Mouse (Mus musculus) hindbrain, embryonic 10.5 days (tissue): Measurements from ENCODE around the gene Rps18. TPM values are rescaled to one million over a fixed set of nuclear protein-coding genes. Genes with fewer than 3 reads are reported as not detected.
"Not testable (repeated sequence)": the region's sequence is repeated elsewhere in the genome, so short reads cannot be mapped to it uniquely, and the experiment has no call there.

ENCODE experiments used
- DNase-seq: peaks from one replicate; pipeline ENCODE4 v3.0.0-alpha.2; 2017; ENCODE audit warnings: low spot score
- H3K27ac ChIP-seq: fragments of 300-500 bp; sonication (generic); 2 replicates; pipeline ENCODE4 v1.5.1; 2016; ENCODE audit warnings: mild to moderate bottlenecking, moderate library complexity
- H3K27me3 ChIP-seq: fragments of 300-500 bp; sonication (generic); 2 replicates; pipeline ENCODE4 v1.6.1; 2016; ENCODE audit warnings: mild to moderate bottlenecking; ENCODE audit not compliant: poor library complexity, insufficient read depth, severe bottlenecking
- H3K36me3 ChIP-seq: fragments of 300-500 bp; sonication (generic); 2 replicates; pipeline ENCODE4 v1.6.1; 2016; ENCODE audit warnings: mild to moderate bottlenecking, moderate library complexity
- H3K4me1 ChIP-seq: fragments of 300-500 bp; sonication (generic); replicated peaks from 2 replicates; pipeline ENCODE4 v1.6.1; 2016; ENCODE audit warnings: mild to moderate bottlenecking
- H3K4me3 ChIP-seq: fragments of 300-500 bp; sonication (generic); 2 replicates; pipeline ENCODE4 v1.5.1; 2016; ENCODE audit warnings: mild to moderate bottlenecking, moderate library complexity
- H3K9me3 ChIP-seq: fragments of 300-500 bp; sonication (generic); 2 replicates; pipeline ENCODE4 v1.6.1; 2016; ENCODE audit warnings: mild to moderate bottlenecking, moderate library complexity
- WGBS: fragments of 180-500 bp; shearing (Covaris S2); methylation state at CpG from one replicate; pipeline ENCODE4 v1.1.7; 2016; 5-methylcytosine and 5-hydroxymethylcytosine counted together
- polyA plus RNA-seq: library from polyadenylated mRNA; unstranded; fragments of >200 nt; fragmentation: Nextera tagmentation; extraction: Ambion mirVana; gene quantifications from 2 replicates; pipeline ENCODE4 v1.2.1, GENCODE M21; 2016

The Rps18 gene
- 1,286 and 1,579 TPM in 2 replicates for polyA plus RNA-seq

- Histone ChIP-seq H3K9me3 (no peaks in the 10 kb centered on the region), H3K27me3 (no peaks in the 10 kb centered on the region), H3K27ac (peak within 1 kb of the TSS; percentile 97), H3K4me1 (peaks cover 50% of the 10 kb centered on the region), H3K4me3 (peak within 1 kb of the TSS; percentile 96), H3K36me3 (peaks cover 68% of the 10 kb centered on the region)
- WGBS: under 1% methylated on average over 50 of the region's 50 CpGs
- peak; percentile 95 for DNase-seq
Observed at GRCm38 (mm10) chr17:33955555-33956214, at the start of gene Rps18, which contains the start of gene Vps52. TSS of gene Rps18 (minus strand) at chr17:33956001. TSS of gene Vps52 (plus strand) at chr17:33955812.

DNA sequence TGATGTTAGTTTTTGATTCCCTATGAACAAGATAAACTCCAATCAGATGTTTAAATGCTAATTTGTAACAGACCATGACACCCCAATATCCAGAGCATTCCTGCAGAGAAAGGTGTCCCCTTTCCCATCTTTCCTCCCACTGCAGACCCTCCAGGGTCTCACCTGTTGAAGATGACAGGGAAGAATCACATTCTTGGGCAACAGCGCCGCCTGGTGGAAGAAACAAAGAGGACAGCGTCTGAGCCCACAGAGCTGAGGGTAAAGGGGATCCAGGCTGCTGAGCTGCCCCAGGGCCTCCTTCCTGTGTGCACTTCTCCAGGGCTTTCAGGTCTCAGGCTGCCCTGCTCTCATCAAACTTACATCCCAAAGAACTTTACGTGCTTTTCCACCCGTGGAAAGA is 47.6 kb upstream of the Rps18 start:
- WGBS: 6% methylated on average over 5 of the region's 5 CpGs

DNA sequence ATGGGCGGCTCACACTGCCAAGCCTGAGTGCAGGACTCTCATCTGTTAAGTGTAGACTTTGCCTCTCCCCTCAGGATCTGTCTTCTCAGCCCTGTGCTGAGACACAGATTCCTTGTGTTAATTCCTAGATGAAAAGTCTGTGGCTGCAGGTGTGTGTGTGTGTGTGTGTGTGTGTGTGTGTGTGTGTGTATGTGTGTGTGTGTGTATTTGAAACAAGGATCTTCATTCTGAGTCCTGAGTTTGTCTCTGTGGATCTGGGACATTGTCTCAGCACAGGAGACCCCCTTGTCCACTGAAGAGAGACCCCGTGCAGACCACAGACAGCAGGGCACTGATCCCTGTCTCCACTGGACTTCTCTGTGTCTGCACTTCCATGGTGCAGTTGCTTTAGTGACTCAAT is 45.0 kb upstream of the Rps18 start:
- 70% methylated on average over 2 of the region's 2 CpGs for whole genome bisulfite sequencing
- not testable (repeated sequence) for H3K36me3 ChIP-seq, DNase-seq, H3K27ac ChIP-seq, H3K9me3 ChIP-seq
- Histone ChIP-seq H3K4me1 (peaks cover 19% of the 10 kb centered on the region), H3K27me3 (peaks cover 60% of the 10 kb centered on the region), H3K4me3 (peak overlapping the region; percentile 74; the same call in 1 of the 2 replicates)

More for the DNA sequence above, 47.6 kb upstream of the Rps18 start:
- peaks cover 45% of the 10 kb centered on the region for H3K27me3 ChIP-seq
- H3K27ac ChIP-seq: no peak overlapping the region
- peaks cover 19% of the 10 kb centered on the region for H3K4me1 ChIP-seq
- H3K9me3 ChIP-seq: 0 out of 2 replicates have a peak, but pooled peaks cover 3% of the 10 kb centered on the region
- no peaks in the 10 kb centered on the region for H3K36me3 ChIP-seq
- no peak overlapping the region for H3K4me3 ChIP-seq
- peak; percentile 68 for DNase-seq

GRCm38 (mm10) chr17:34000150-34000537 is 44.3 kb upstream of the Rps18 start, which contains the start of gene H2-K1:
TSS of gene H2-K1 (minus strand) at chr17:34000347.
- Histone ChIP-seq H3K27me3 (peaks cover 57% of the 10 kb centered on the region), H3K4me3 (peak within 1 kb of the TSS; percentile 74)

GRCm38 (mm10) chr17:33999341-34000149 is 43.7 kb upstream of the Rps18 start:
- peak overlapping the region; percentile 74 for H3K4me3 ChIP-seq
- DNase-seq: peak; percentile 43
- peaks cover 19% of the 10 kb centered on the region for H3K4me1 ChIP-seq
- WGBS: 2% methylated on average over 87 of the region's 87 CpGs
- H3K27me3 ChIP-seq: peaks cover 57% of the 10 kb centered on the region
- H3K36me3 ChIP-seq: no peaks in the 10 kb centered on the region
- peak overlapping the region; percentile 84 for H3K27ac ChIP-seq
- H3K9me3 ChIP-seq: no peaks in the 10 kb centered on the region

More at GRCm38 (mm10) chr17:34000150-34000537, 44.3 kb upstream of the Rps18 start, which contains the start of gene H2-K1:
- no peaks in the 10 kb centered on the region for H3K36me3 ChIP-seq
- peaks cover 19% of the 10 kb centered on the region for H3K4me1 ChIP-seq
- H3K9me3 ChIP-seq: no peaks in the 10 kb centered on the region
- DNase-seq: peak; percentile 66
- peak within 1 kb of the TSS; percentile 84 for H3K27ac ChIP-seq
- under 1% methylated on average over 30 of the region's 30 CpGs for WGBS

DNA sequence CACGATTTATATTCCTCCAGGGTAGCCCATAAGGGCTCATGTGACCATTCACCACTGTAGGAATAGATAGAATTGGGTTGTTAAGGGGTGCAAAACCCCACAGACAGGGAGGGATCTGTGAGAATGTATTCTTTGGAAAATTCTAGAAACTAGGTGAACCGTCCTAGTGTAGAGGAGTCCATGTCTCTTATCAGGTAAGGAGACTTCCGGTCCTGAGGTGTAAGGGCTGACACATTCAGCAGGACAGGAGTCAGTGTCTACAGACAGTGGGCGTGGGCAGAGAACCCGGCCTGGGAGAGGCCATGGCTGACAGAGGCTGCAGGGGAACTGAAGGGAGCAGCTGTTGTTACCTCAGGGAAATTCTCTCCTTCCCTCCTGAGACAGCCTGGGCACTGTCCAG is 42.9 kb upstream of the Rps18 start:
- not testable (repeated sequence) for H3K27ac ChIP-seq, H3K9me3 ChIP-seq, H3K4me3 ChIP-seq, H3K36me3 ChIP-seq, DNase-seq
- WGBS: 57% methylated on average over 5 of the region's 5 CpGs
- Histone ChIP-seq H3K4me1 (peaks cover 18% of the 10 kb centered on the region), H3K27me3 (peaks cover 57% of the 10 kb centered on the region)

- not testable (repeated sequence) for H3K9me3 ChIP-seq, H3K4me3 ChIP-seq, DNase-seq, H3K27ac ChIP-seq, H3K36me3 ChIP-seq
- H3K4me1 ChIP-seq: peaks cover 17% of the 10 kb centered on the region
- H3K27me3 ChIP-seq: peaks cover 52% of the 10 kb centered on the region
- 91% methylated on average over 2 of the region's 2 CpGs for WGBS
Observed at GRCm38 (mm10) chr17:33997025-33997424, 41.2 kb upstream of the Rps18 start.

DNA sequence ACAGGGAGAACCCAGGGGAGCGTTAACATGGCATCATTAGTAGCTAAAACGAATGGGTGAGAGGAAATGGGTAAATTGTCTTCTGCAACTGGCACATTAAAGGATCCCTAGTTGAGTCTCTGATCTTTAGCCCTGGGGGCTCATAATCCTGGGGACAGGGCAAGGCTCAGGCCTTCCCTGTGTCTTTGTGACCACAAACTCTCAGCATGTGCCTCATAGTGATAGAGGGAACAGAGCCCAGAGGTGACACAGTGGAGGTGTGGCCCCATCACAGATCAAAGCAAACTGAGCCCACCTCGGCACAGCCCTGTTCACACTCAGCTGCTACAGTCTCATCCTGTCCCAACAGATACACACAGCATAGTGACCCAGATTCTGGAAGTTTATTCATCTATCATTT is 39.9 kb upstream of the Rps18 start:
- 73% methylated on average over 3 of the region's 3 CpGs for WGBS
- no peak for DNase-seq

DNA sequence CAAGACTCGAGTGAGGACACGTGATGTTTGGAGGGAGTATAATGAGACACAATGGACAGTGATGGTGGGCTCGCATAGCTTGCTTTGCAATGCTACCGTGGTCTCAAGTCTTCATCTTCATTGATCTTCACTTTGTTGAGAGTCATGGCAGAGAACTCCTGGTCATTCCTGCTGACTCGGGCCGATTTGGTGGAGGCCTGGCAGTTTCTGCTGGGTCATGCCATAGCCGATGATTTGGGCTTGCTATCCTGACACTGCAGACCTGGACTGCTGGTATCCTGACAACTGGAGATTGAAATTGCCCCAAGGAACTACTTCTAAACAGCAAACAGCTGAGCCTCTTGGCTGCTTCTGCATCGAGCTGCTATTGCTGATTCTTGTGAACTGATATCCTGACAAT is 39.2 kb upstream of the Rps18 start:
- Histone ChIP-seq H3K4me1 (peaks cover 10% of the 10 kb centered on the region), H3K27me3 (peaks cover 31% of the 10 kb centered on the region), H3K4me3 (no peak overlapping the region), H3K9me3 (no peaks in the 10 kb centered on the region), H3K27ac (no peak overlapping the region), H3K36me3 (no peaks in the 10 kb centered on the region)
- 90% methylated on average over 8 of the region's 8 CpGs for WGBS
- DNase-seq: no peak

More for the DNA sequence above, 39.9 kb upstream of the Rps18 start:
- Histone ChIP-seq H3K27ac (no peak overlapping the region), H3K9me3 (no peaks in the 10 kb centered on the region), H3K4me3 (no peak overlapping the region), H3K4me1 (peaks cover 17% of the 10 kb centered on the region), H3K27me3 (peaks cover 38% of the 10 kb centered on the region), H3K36me3 (no peaks in the 10 kb centered on the region)

- no peaks in the 10 kb centered on the region for H3K9me3 ChIP-seq
- DNase-seq: peak; percentile 65
- no peak overlapping the region for H3K27ac ChIP-seq
- 32% methylated on average over 10 of the region's 10 CpGs for WGBS
- no peak overlapping the region for H3K4me3 ChIP-seq
- H3K4me1 ChIP-seq: no peaks in the 10 kb centered on the region
- H3K27me3 ChIP-seq: peaks cover 6% of the 10 kb centered on the region
- H3K36me3 ChIP-seq: no peaks in the 10 kb centered on the region
Observed at GRCm38 (mm10) chr17:33991788-33992664, 36.2 kb upstream of the Rps18 start.

DNA sequence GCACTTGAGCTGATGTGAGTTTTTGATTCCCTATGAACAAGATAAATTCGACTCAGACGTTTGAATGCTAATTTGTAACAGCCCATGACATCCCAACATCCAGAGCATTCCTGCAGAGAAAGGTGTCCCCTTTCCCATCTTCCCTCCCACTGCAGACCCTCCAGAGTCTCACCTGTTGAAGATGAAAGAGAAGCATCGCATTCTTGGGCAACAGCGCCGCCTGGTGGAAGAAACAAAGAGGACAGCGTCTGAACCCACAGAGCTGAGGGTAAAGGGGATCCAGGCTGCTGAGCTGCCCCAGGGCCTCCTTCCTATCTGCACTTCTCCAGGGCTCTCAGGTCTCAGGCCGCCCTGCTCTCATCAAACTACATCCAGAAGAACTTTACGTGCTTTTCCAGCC is 26.3 kb upstream of the Rps18 start:
- Histone ChIP-seq H3K4me1 (peaks cover 29% of the 10 kb centered on the region), H3K27me3 (peaks cover 37% of the 10 kb centered on the region), H3K4me3 (peak overlapping the region; percentile 61)
- H3K27ac ChIP-seq, H3K9me3 ChIP-seq, H3K36me3 ChIP-seq: not testable (repeated sequence)
- peak; percentile 58 for DNase-seq
- 11% methylated on average over 8 of the region's 8 CpGs for WGBS

GRCm38 (mm10) chr17:33981192-33981909 is 25.6 kb upstream of the Rps18 start:
- Histone ChIP-seq H3K4me1 (peaks cover 29% of the 10 kb centered on the region), H3K27ac (peak overlapping the region; percentile 91), H3K4me3 (peak overlapping the region; percentile 61), H3K27me3 (peaks cover 45% of the 10 kb centered on the region)
- H3K36me3 ChIP-seq, H3K9me3 ChIP-seq: not testable (repeated sequence)
- WGBS: 1% methylated on average over 27 of the region's 27 CpGs
- DNase-seq: peak; percentile 92
